In genomic region chr13:51310041-51310440, GRCm38 (mm10) we compare ENCODE assay signal across 10 mouse cellular contexts.
"Had no signal": no experiment of that assay in that cellular context is flagged by ENCODE, and none has a peak within 500 bp of the region (broad histone marks: within the 10 kb centered on the region; RNA-seq: fewer than 3 reads in every experiment).

No protein-coding gene starts in this region.

- ATAC-seq: liver, embryonic 12.5 days; midbrain, embryonic 13.5 days had no signal

- H3K27ac ChIP-seq: kidney, postnatal 0 days; layer of hippocampus, adult 2 months; limb, embryonic 15.5 days; liver, embryonic 12.5 days; midbrain, embryonic 13.5 days; neural tube, embryonic 12.5 days; stomach, postnatal 0 days had no signal

- H3K4me2 ChIP-seq: limb, embryonic 15.5 days; liver, embryonic 12.5 days; lung, embryonic 15.5 days; midbrain, embryonic 13.5 days; neural tube, embryonic 12.5 days had no signal

- DNase-seq: kidney, adult 18-20 months; kidney, postnatal 4 days had no signal

- H3K9ac ChIP-seq: limb, embryonic 15.5 days; liver, embryonic 12.5 days; lung, embryonic 15.5 days; midbrain, embryonic 13.5 days; neural tube, embryonic 12.5 days had no signal

- H3K4me1 ChIP-seq: liver, embryonic 12.5 days had no signal

- H3K27me3 ChIP-seq: limb, embryonic 15.5 days; liver, embryonic 12.5 days; lung, embryonic 15.5 days; midbrain, embryonic 13.5 days; neural tube, embryonic 12.5 days had no signal

- H3K4me3 ChIP-seq: layer of hippocampus, adult 2 months; limb, embryonic 15.5 days; liver, embryonic 12.5 days; lung, embryonic 15.5 days; midbrain, embryonic 13.5 days; neural tube, embryonic 12.5 days had no signal

- H3K36me3 ChIP-seq: limb, embryonic 15.5 days; liver, embryonic 12.5 days; lung, embryonic 15.5 days; midbrain, embryonic 13.5 days; neural tube, embryonic 12.5 days had no signal

- H3K9me3 ChIP-seq: limb, embryonic 15.5 days; liver, embryonic 12.5 days; lung, embryonic 15.5 days; midbrain, embryonic 13.5 days; neural tube, embryonic 12.5 days had no signal
